Mouse (Mus musculus) hindbrain, embryonic 10.5 days (tissue): Measurements from ENCODE around the gene Ccdc96. TPM values are rescaled to one million over a fixed set of nuclear protein-coding genes. Genes with fewer than 3 reads are reported as not detected.

Experiments used
- DNase-seq: peaks from one replicate; pipeline ENCODE4 v3.0.0-alpha.2; 2017; ENCODE audit warnings: low spot score
- H3K27ac ChIP-seq: fragments of 300-500 bp; sonication (generic); 2 replicates; pipeline ENCODE4 v1.5.1; 2016; ENCODE audit warnings: mild to moderate bottlenecking, moderate library complexity
- H3K27me3 ChIP-seq: fragments of 300-500 bp; sonication (generic); 2 replicates; pipeline ENCODE4 v1.6.1; 2016; ENCODE audit warnings: mild to moderate bottlenecking; ENCODE audit not compliant: poor library complexity, insufficient read depth, severe bottlenecking
- H3K36me3 ChIP-seq: fragments of 300-500 bp; sonication (generic); 2 replicates; pipeline ENCODE4 v1.6.1; 2016; ENCODE audit warnings: mild to moderate bottlenecking, moderate library complexity
- H3K4me1 ChIP-seq: fragments of 300-500 bp; sonication (generic); replicated peaks from 2 replicates; pipeline ENCODE4 v1.6.1; 2016; ENCODE audit warnings: mild to moderate bottlenecking
- H3K4me3 ChIP-seq: fragments of 300-500 bp; sonication (generic); 2 replicates; pipeline ENCODE4 v1.5.1; 2016; ENCODE audit warnings: mild to moderate bottlenecking, moderate library complexity
- H3K9me3 ChIP-seq: fragments of 300-500 bp; sonication (generic); 2 replicates; pipeline ENCODE4 v1.6.1; 2016; ENCODE audit warnings: mild to moderate bottlenecking, moderate library complexity
- WGBS: fragments of 180-500 bp; shearing (Covaris S2); methylation state at CpG from one replicate; pipeline ENCODE4 v1.1.7; 2016; 5-methylcytosine and 5-hydroxymethylcytosine counted together
- polyA plus RNA-seq: library from polyadenylated mRNA; unstranded; fragments of >200 nt; fragmentation: Nextera tagmentation; extraction: Ambion mirVana; gene quantifications from 2 replicates; pipeline ENCODE4 v1.2.1, GENCODE M21; 2016

The Ccdc96 gene
- polyA plus RNA-seq, 1 experiment from 2014 or later, result 4.0 TPM

DNA sequence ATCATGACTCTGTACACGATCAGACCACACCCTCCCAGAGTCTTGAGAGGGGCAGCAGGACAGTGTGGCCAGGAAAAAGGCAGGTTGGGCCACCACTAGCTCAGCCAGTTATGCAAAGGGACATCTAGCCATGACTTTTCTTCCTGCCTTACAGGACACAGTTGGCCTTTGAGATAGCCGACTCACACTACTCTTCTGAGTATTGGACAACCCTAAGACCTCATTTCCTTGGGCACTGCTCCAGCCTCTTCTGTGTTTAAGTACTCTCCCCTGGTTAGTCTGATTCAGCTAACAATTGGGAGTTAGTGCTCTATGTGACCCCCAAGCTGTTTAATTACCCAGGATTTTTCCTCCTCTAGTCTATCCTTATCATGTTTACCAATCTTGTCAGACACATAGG, 4.7 kb upstream of the Ccdc96 start:
- Histone ChIP-seq H3K9me3 (no peaks in the 10 kb centered on the region), H3K27ac (no peak overlapping the region), H3K36me3 (peaks cover 32% of the 10 kb centered on the region), H3K4me3 (no peak overlapping the region), H3K4me1 (peaks cover 47% of the 10 kb centered on the region), H3K27me3 (no peaks in the 10 kb centered on the region)
- no peak for DNase-seq
- WGBS, result 92% methylated on average over 2 of the region's 2 CpGs

DNA sequence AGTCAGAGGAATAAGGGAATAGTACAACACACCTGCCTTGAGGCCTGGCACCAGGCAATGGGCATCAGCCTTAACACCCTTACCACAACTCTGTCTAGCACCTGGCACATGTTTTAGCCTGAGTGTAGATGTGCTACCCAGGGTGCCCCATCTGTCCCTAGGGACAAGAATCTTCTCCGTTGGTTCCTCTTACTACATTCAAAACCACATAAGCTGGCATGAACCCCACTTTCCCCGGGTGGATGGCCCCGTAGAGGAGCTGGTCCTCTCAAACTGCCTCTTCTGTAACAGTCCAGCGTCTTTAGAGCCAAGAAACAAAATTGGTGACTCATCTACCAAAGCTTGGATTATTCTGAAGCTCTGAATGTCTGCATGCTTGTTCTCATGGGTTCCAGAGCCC, 4.0 kb upstream of the Ccdc96 start:
- Histone ChIP-seq H3K27me3 (peaks cover 2% of the 10 kb centered on the region), H3K9me3 (0 out of 2 replicates have a peak, but pooled peaks cover under 1% of the 10 kb centered on the region), H3K27ac (no peak overlapping the region), H3K4me3 (no peak overlapping the region), H3K36me3 (peaks cover 28% of the 10 kb centered on the region), H3K4me1 (peaks cover 54% of the 10 kb centered on the region)
- no peak for DNase-seq
- WGBS, result 95% methylated on average over 4 of the region's 4 CpGs

DNA sequence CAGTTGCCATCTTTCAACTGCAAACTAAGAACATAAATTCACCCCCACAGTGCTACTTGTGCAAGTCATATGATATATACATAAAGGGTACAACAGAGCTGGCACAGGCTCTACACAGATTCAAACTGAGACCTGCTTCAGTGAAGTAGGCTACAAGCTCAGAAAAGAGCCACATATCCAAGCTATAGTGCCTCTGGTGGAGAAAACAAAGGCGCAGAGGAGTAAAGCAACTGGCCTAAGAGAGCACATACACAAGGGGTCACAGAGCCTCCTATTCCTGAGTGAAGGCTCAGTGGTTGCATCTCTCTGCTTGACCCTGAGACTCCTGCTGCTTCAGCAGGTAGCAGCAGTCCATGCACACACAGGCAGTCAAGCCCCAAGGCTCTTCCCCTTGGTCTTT, 3.3 kb upstream of the Ccdc96 start:
- DNase-seq, result no peak
- 72% methylated on average over 1 of the region's 1 CpGs for WGBS
- H3K4me1 ChIP-seq, result peaks cover 58% of the 10 kb centered on the region
- H3K27ac ChIP-seq, result no peak overlapping the region
- H3K27me3 ChIP-seq, result peaks cover 9% of the 10 kb centered on the region
- no peak overlapping the region for H3K4me3 ChIP-seq
- H3K9me3 ChIP-seq, result 0 out of 2 replicates have a peak, but pooled peaks cover 4% of the 10 kb centered on the region
- H3K36me3 ChIP-seq, result peaks cover 21% of the 10 kb centered on the region

DNA sequence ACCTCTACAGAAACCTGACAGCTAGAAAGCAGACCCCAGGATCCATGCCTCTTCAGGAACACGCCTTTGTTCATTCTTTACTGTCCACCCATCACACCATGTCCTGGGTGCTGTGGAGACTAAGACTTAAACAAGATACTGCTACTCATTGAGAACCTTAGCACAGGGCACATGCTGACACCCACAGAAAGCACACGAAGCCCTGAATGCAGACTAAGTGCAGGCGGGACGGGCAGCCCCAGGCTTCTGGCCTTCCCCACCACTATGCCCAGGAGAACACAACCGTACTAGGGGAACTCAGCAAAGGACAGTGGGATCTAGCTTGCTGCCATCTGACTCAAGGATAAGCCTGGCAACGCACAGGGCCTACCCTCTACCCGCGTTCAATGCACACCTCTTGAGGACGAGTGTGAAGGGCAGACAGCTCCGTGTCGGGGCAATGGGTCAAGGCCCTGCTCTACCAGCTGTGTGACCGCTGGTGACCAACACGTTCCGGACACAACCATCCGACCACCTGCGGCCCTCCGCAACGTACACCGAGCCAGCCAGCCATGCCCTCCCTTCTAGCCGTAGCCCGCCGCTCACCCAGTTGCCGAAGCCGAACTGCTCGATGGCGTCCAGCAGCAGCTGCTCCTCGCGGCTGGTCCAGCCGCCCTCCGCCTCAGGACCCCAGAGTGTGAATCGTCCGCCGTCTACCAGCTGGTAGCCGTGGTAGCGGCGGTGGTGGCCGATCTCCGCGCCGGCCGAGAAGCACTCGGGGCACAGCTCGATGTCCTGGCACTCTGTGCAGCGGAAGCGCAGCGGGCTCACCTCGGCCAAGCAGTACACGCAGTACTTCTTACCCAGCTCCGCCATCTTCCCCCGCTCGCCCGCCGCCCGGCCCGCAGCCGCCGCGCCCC, 936 bp upstream of the Ccdc96 start:
- WGBS, result 2% methylated on average over 58 of the region's 58 CpGs
- H3K4me1 ChIP-seq, result peaks cover 58% of the 10 kb centered on the region

DNA sequence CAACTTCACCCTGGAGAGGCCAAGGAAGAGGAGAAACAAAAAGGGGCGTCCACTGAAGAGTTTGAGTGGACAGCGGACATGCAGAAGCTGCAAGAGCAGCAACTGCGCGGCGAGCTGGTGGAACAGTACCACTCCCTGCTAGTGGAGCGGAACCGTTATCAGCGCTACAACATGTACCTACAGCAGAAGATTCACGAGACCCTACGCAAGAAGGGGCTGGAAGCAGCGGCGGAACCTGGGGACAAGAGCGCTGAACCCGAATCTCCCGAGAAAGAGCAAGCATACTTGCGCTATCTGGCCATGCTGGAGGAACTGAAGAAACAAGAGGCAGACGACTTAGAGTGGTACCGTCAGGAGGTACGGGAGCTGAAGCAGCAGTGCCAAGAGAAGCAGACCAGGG, 918 bp downstream of the Ccdc96 start:
- Histone ChIP-seq H3K27ac (peak overlapping the region; percentile 87; the same call in 1 of the 2 replicates), H3K27me3 (peaks cover 11% of the 10 kb centered on the region), H3K36me3 (peaks cover 7% of the 10 kb centered on the region; the same call in 1 of the 2 replicates), H3K4me1 (peaks cover 42% of the 10 kb centered on the region), H3K9me3 (0 out of 2 replicates have a peak, but pooled peaks cover 4% of the 10 kb centered on the region), H3K4me3 (peak overlapping the region; percentile 88)
- 35% methylated on average over 19 of the region's 19 CpGs for WGBS
- DNase-seq, result no peak

More for the DNA sequence above, 936 bp upstream of the Ccdc96 start:
- DNase-seq, result peak; percentile 67
- Histone ChIP-seq H3K9me3 (0 out of 2 replicates have a peak, but pooled peaks cover 4% of the 10 kb centered on the region), H3K36me3 (0 out of 2 replicates have a peak, but pooled peaks cover 7% of the 10 kb centered on the region), H3K27ac (peak overlapping the region; percentile 93), H3K27me3 (peaks cover 11% of the 10 kb centered on the region), H3K4me3 (peak overlapping the region; percentile 88)

DNA sequence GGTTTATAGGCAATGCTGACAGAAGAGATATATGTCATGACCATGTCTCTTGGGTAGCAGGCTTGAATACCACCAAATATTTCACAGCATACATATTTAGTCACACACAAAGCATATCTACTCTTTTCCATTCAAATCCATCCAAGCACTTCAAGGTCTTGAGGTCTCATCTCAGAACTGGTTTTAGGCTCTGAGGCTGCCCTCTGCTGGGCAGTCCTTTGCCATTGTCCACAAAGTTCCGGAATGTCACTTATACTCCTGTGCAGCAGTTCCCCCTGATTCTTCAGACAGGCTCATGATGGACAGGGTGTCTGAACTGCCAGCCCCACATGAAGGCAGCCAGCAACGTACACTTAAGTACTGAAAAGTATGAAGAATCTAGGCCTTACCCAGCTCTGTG, 4.8 kb downstream of the Ccdc96 start:
- Histone ChIP-seq H3K36me3 (peaks cover 35% of the 10 kb centered on the region), H3K4me3 (no peak overlapping the region), H3K27me3 (peaks cover 11% of the 10 kb centered on the region), H3K27ac (no peak overlapping the region), H3K4me1 (peaks cover 15% of the 10 kb centered on the region), H3K9me3 (0 out of 2 replicates have a peak, but pooled peaks cover 4% of the 10 kb centered on the region)
- peak; percentile 25 for DNase-seq
- WGBS, result 45% methylated on average over 2 of the region's 2 CpGs

DNA sequence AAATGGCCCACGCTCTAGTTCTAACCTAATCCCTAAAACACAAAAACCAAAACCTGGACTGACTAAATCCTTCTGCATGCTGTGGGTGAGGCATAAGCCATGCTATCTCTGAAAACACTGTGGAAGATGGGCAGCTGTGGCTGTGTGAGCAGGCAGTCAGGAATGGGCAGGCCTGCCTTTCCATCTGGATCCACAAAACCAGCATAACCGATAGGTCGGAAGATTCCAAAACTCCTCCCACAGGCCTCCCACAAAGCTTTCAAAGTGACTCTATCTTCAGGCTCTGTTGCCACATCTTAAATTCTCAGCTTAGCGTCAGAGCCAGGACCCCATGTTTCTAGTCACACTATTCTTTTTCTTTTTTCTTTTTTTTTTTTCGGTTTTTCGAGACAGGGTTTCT, 9.5 kb downstream of the Ccdc96 start:
- no peak for DNase-seq
- no peak overlapping the region for H3K27ac ChIP-seq
- H3K4me3 ChIP-seq, result no peak overlapping the region
- H3K9me3 ChIP-seq, result 0 out of 2 replicates have a peak, but pooled peaks cover 2% of the 10 kb centered on the region
- H3K27me3 ChIP-seq, result no peaks in the 10 kb centered on the region
- 86% methylated on average over 6 of the region's 6 CpGs for WGBS
- H3K4me1 ChIP-seq, result no peaks in the 10 kb centered on the region
- peaks cover 71% of the 10 kb centered on the region for H3K36me3 ChIP-seq

DNA sequence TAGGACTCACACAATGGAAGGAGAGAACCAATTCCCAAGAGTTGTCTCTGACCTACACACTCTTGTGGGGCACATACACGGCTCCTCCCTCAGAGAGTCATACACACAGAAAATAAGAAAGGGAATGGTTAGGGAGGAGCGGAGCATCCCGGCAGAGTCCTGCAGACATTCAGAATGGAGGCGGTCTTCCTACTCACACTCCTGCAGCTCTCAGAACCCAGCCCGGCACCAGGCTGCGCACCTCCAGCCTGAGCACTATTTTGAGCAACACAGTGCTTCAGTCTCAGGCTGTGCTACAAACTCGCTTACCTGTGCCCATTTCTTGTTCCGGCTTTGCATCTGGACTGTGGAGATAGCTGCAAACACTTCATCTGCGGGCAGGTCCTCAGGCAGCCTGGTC, 10.3 kb downstream of the Ccdc96 start:
- no peak for DNase-seq
- Histone ChIP-seq H3K27ac (no peak overlapping the region), H3K36me3 (peaks cover 73% of the 10 kb centered on the region), H3K4me3 (no peak overlapping the region), H3K4me1 (no peaks in the 10 kb centered on the region), H3K9me3 (0 out of 2 replicates have a peak, but pooled peaks cover 2% of the 10 kb centered on the region), H3K27me3 (no peaks in the 10 kb centered on the region)
- WGBS, result 93% methylated on average over 9 of the region's 9 CpGs

DNA sequence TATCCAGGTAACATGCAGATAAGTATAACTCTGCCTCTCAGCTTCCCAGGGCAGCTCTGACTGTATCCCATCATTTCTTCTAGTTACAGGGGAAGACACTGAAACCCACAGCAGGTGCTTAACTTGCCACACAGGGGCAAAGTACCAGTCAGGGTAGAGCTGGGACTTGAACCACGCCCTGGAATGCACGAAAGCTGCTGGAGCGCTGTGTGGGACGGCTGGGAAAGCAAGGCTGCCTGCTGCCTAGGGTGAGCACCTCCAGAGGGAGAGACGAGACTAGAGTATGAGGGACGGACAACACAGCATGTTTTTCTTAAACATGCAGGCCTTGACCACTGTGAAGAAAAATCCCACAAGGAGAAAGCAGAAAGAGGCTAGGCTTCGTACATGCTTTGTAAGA, 20.8 kb downstream of the Ccdc96 start:
- no peaks in the 10 kb centered on the region for H3K9me3 ChIP-seq
- 86% methylated on average over 7 of the region's 7 CpGs for WGBS
- H3K27ac ChIP-seq, result no peak overlapping the region
- H3K4me3 ChIP-seq, result no peak overlapping the region
- H3K36me3 ChIP-seq, result peaks cover 97% of the 10 kb centered on the region
- H3K27me3 ChIP-seq, result no peaks in the 10 kb centered on the region
- DNase-seq, result no peak
- no peaks in the 10 kb centered on the region for H3K4me1 ChIP-seq

DNA sequence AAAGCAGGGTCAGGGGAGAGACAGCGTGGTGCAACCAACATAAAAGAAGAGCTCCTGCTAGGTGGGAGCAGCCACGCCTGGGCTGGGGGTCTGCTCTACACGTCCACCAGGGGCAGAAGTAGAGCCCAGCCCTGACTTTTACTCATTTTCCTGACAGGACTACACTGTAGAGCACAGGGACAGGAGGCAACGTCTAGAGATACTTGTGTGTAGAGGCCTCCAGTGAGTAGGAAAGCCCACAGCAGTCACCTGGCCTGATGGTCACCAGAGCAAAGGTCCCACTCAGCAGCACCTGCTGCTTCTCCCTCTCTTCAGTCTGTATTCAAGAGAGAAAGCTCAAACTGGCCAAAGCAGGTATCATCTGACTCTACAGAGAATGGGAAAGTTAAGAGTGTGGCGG, 21.3 kb downstream of the Ccdc96 start:
- Histone ChIP-seq H3K4me3 (no peak overlapping the region), H3K9me3 (no peaks in the 10 kb centered on the region), H3K36me3 (peaks cover 97% of the 10 kb centered on the region), H3K4me1 (no peaks in the 10 kb centered on the region), H3K27me3 (no peaks in the 10 kb centered on the region), H3K27ac (no peak overlapping the region)
- DNase-seq, result no peak
- 67% methylated on average over 5 of the region's 5 CpGs for WGBS

DNA sequence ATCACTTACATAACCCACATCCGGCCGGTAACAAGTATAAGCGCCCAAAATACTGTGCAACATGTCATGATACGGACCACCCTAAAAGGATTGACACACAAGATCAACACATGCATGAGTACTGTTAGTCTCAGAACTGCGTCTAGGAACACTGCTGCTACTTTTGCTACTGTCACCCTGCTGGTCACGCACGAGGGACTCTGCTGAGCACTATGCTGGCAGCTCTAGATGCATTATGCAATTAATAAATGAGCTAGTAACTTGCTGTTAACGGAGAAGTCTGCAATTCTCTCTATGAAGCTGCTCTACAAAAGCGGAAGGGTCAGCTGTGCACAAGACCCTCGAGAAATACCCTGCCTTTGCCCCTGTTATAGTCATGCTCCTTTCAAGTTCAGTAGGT, 24.0 kb downstream of the Ccdc96 start:
- no peaks in the 10 kb centered on the region for H3K9me3 ChIP-seq
- H3K4me1 ChIP-seq, result no peaks in the 10 kb centered on the region
- H3K4me3 ChIP-seq, result no peak overlapping the region
- no peak for DNase-seq
- H3K27me3 ChIP-seq, result no peaks in the 10 kb centered on the region
- WGBS, result 94% methylated on average over 10 of the region's 10 CpGs
- no peak overlapping the region for H3K27ac ChIP-seq
- peaks cover 96% of the 10 kb centered on the region for H3K36me3 ChIP-seq

DNA sequence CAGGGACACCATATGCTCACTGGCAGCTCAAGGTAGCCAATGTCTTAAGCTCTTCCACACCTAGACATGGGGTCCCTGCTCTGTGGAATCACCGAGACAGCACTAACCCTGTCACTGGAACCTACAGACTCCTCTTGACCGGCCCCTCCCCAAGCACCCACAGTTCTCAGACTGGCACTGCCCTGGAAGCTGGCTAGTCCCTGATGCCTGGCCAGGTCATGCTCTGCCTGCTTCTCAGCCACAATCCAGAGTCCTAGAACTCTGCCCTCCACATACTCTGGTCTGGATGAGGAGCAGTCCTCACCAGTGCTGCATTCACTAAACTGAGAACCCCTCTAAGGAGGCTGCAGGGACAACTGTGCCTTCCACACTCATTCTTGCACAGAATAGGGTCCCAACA, 26.6 kb downstream of the Ccdc96 start:
- Histone ChIP-seq H3K27ac (no peak overlapping the region), H3K9me3 (no peaks in the 10 kb centered on the region), H3K27me3 (no peaks in the 10 kb centered on the region), H3K4me1 (no peaks in the 10 kb centered on the region), H3K36me3 (peaks cover 91% of the 10 kb centered on the region), H3K4me3 (no peak overlapping the region)
- WGBS, result 91% methylated on average over 2 of the region's 2 CpGs
- DNase-seq, result no peak

DNA sequence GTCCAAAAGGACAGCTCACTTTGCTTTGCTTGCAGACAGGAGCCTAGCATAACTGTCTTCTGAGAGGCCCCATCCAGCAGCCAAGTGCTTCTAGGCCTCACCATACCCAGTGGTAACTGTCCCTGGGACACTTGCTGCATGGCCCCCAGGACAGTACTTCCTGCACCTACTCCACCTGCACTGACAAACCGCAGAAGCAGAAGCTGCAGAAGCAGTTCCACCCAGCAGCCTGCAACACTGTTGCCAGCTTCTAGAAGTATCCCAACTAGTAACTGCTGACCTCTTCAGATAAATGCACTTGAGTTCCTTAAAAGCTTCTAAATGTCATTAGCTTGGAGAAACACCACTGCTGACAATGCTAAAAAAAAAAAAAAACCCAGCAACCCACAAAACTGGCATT, 30.7 kb downstream of the Ccdc96 start:
- H3K4me1 ChIP-seq, result no peaks in the 10 kb centered on the region
- H3K9me3 ChIP-seq, result no peaks in the 10 kb centered on the region
- peaks cover 93% of the 10 kb centered on the region for H3K36me3 ChIP-seq
- DNase-seq, result no peak
- H3K27ac ChIP-seq, result no peak overlapping the region
- 83% methylated on average over 1 of the region's 1 CpGs for WGBS
- H3K27me3 ChIP-seq, result no peaks in the 10 kb centered on the region
- H3K4me3 ChIP-seq, result no peak overlapping the region
